Mouse (Mus musculus): ENCODE measurements around the gene Zdhhc6. TPM values are rescaled to one million over a fixed set of nuclear protein-coding genes. Genes with fewer than 3 reads are reported as not detected.

The Zdhhc6 gene
- polyA plus RNA-seq, 1 experiment from 2014 or later = 112 TPM

GRCm38 (mm10) chr19:55296301-55296700 is 19.5 kb downstream of the Zdhhc6 start:
- Histone ChIP-seq H3K27me3 (ENCODE audit: control insufficient read depth, insufficient read depth, low read length) (no peaks in the 10 kb centered on the region), H3K4me3 (ENCODE audit: low read depth, low read length) (no peak overlapping the region), H3K9ac (ENCODE audit: low read length) (no peak overlapping the region), H3K36me3 (ENCODE audit: control insufficient read depth, insufficient read depth, low read length) (peaks cover 13% of the 10 kb centered on the region), H3K27ac (ENCODE audit: low read depth, low read length) (no peak overlapping the region), H3K4me2 (no peak overlapping the region), H3K9me3 (ENCODE audit: control insufficient read depth, low read length) (no peaks in the 10 kb centered on the region), H3K4me1 (ENCODE audit: control insufficient read depth, insufficient read depth, low read length) (no peaks in the 10 kb centered on the region)
- 84% methylated on average over 2 of the region's 2 CpGs for WGBS
- no peak for DNase-seq (ENCODE audit: low spot score, missing footprints)
- no peak for ATAC-seq (ENCODE audit: low FRiP score)

- 89% methylated on average over 3 of the region's 3 CpGs for WGBS
- H3K36me3 ChIP-seq (ENCODE audit: control insufficient read depth, insufficient read depth, low read length) = peaks cover 10% of the 10 kb centered on the region
- no peak overlapping the region for H3K4me2 ChIP-seq
Observed at GRCm38 (mm10) chr19:55295556-55295955, 20.3 kb downstream of the Zdhhc6 start.

DNA sequence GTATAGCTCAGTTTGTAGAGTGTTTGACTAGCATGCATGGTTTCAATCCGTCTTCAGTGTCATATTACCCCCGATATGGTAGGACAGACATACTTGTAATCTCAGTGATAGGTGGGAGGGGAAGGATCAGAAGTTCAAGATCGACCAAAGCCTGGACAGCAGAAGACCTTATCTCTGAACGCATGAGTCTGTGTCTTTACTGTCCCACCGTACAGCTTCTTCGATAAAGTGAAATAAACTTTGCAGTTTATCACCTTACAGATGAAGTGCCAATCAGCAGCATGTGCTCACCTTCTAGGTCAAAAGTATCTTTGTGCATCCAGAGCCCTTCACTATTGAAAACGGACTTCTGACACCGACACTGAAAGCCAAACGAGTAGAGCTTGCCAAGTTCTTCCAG is 20.8 kb downstream of the Zdhhc6 start:
- 95% methylated on average over 9 of the region's 9 CpGs for WGBS
- no peak overlapping the region for H3K27ac ChIP-seq (ENCODE audit: low read depth, low read length)
- H3K27me3 ChIP-seq (ENCODE audit: control insufficient read depth, insufficient read depth, low read length) = no peaks in the 10 kb centered on the region
- H3K4me3 ChIP-seq (ENCODE audit: low read depth, low read length) = no peak overlapping the region
- H3K4me1 ChIP-seq (ENCODE audit: control insufficient read depth, insufficient read depth, low read length) = no peaks in the 10 kb centered on the region
- DNase-seq (ENCODE audit: low spot score, missing footprints) (no peak), ATAC-seq (ENCODE audit: low FRiP score) (no peak)
- H3K9ac ChIP-seq (ENCODE audit: low read length) = no peak overlapping the region
- H3K9me3 ChIP-seq (ENCODE audit: control insufficient read depth, low read length) = no peaks in the 10 kb centered on the region
- H3K4me2 ChIP-seq = no peak overlapping the region
- peaks cover 6% of the 10 kb centered on the region for H3K36me3 ChIP-seq (ENCODE audit: control insufficient read depth, insufficient read depth, low read length)

More at GRCm38 (mm10) chr19:55295556-55295955, 20.3 kb downstream of the Zdhhc6 start:
- H3K9ac ChIP-seq (ENCODE audit: low read length) = no peak overlapping the region
- H3K9me3 ChIP-seq (ENCODE audit: control insufficient read depth, low read length) = no peaks in the 10 kb centered on the region
- DNase-seq (ENCODE audit: low spot score, missing footprints) (no peak), ATAC-seq (ENCODE audit: low FRiP score) (no peak)
- no peak overlapping the region for H3K4me3 ChIP-seq (ENCODE audit: low read depth, low read length)
- H3K27me3 ChIP-seq (ENCODE audit: control insufficient read depth, insufficient read depth, low read length) = no peaks in the 10 kb centered on the region
- no peak overlapping the region for H3K27ac ChIP-seq (ENCODE audit: low read depth, low read length)
- no peaks in the 10 kb centered on the region for H3K4me1 ChIP-seq (ENCODE audit: control insufficient read depth, insufficient read depth, low read length)

- peaks cover 4% of the 10 kb centered on the region for H3K36me3 ChIP-seq (ENCODE audit: control insufficient read depth, insufficient read depth, low read length)
- no peak overlapping the region for H3K27ac ChIP-seq (ENCODE audit: low read depth, low read length)
- H3K4me3 ChIP-seq (ENCODE audit: low read depth, low read length) = no peak overlapping the region
- no peak overlapping the region for H3K4me2 ChIP-seq
- H3K4me1 ChIP-seq (ENCODE audit: control insufficient read depth, insufficient read depth, low read length) = no peaks in the 10 kb centered on the region
- no peaks in the 10 kb centered on the region for H3K9me3 ChIP-seq (ENCODE audit: control insufficient read depth, low read length)
- DNase-seq (ENCODE audit: low spot score, missing footprints) (no peak), ATAC-seq (ENCODE audit: low FRiP score) (no peak)
- WGBS = 29% methylated on average over 4 of the region's 4 CpGs
- no peaks in the 10 kb centered on the region for H3K27me3 ChIP-seq (ENCODE audit: control insufficient read depth, insufficient read depth, low read length)
- H3K9ac ChIP-seq (ENCODE audit: low read length) = no peak overlapping the region
Observed at GRCm38 (mm10) chr19:55293175-55293574, 22.7 kb downstream of the Zdhhc6 start.

DNA sequence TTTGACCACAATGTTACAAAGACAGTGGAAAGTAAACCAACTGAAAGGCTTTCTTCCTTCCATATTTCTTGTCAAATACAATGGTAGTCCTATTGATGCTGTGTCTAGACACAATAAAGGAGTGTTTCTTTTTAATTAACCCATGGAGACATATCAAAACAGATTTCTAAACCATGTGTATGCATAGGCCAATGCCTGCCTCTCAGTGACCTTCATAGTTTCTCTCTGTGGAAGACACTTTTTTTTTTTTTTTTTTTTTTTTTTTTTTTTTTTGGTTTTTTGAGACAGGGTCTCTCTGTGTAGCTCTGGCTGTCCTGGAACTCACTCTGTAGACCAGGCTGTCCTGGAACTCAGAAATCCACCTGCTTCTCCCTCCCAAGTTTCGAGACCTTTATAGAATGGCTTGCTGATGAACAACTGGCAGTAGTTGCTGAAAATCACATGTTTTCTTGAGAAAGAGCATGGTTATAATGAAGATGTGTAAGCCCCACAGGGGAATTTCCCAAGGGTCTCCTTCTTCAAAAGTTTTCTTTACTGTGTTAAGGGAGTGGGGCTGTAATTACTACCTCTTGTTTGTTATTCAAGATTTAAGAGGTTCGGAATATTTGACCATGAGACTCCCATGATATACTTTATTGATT is 23.5 kb downstream of the Zdhhc6 start:
- 73% methylated on average over 2 of the region's 2 CpGs for whole genome bisulfite sequencing

DNA sequence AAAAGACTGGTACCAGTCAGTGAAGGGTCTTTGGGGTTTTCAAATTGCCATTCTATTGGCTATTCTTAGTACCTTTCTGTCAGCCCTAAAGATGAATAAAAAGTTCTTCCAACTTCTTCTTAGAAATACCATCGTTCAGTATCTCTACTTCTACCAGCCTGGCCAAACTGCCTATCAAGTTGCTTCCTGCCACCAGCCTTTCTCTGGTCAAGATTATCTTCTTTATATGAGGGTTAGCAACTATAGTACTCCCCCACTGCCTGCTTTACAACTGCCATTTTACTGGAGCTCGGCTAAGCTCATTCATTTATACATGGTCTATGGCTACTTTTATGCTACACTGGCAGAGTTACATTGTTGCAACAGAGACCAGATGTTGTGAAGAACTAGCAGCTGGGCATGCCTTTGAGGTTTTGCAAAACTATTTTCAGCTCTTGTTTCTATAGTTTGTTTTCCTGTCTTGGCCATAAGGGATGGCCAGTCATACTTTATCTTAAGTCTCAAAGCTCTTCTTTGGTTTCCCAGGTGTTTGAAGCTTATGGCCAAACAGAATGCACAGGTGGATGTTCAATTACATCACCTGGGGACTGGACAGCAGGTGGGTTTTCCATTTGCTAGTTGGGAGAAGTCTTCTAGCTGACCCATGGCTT is 25.1 kb downstream of the Zdhhc6 start:
- no peaks in the 10 kb centered on the region for H3K4me1 ChIP-seq (ENCODE audit: control insufficient read depth, insufficient read depth, low read length)
- no peak overlapping the region for H3K4me3 ChIP-seq (ENCODE audit: low read depth, low read length)
- H3K9me3 ChIP-seq (ENCODE audit: control insufficient read depth, low read length) = no peaks in the 10 kb centered on the region
- DNase-seq (ENCODE audit: low spot score, missing footprints) = no peak
- H3K27me3 ChIP-seq (ENCODE audit: control insufficient read depth, insufficient read depth, low read length) = no peaks in the 10 kb centered on the region
- no peak overlapping the region for H3K27ac ChIP-seq (ENCODE audit: low read depth, low read length)
- no peak overlapping the region for H3K4me2 ChIP-seq
- H3K36me3 ChIP-seq (ENCODE audit: control insufficient read depth, insufficient read depth, low read length) = no peaks in the 10 kb centered on the region
- 87% methylated on average over 2 of the region's 2 CpGs for WGBS
- no peak overlapping the region for H3K9ac ChIP-seq (ENCODE audit: low read length)
- no peak for ATAC-seq (ENCODE audit: low FRiP score)

More for the DNA sequence above, 23.5 kb downstream of the Zdhhc6 start:
- DNase-seq (ENCODE audit: low spot score, missing footprints) (no peak), ATAC-seq (ENCODE audit: low FRiP score) (no peak)
- no peaks in the 10 kb centered on the region for H3K27me3 ChIP-seq (ENCODE audit: control insufficient read depth, insufficient read depth, low read length)
- no peaks in the 10 kb centered on the region for H3K9me3 ChIP-seq (ENCODE audit: control insufficient read depth, low read length)
- H3K36me3 ChIP-seq (ENCODE audit: control insufficient read depth, insufficient read depth, low read length) = peaks cover 4% of the 10 kb centered on the region
- H3K27ac ChIP-seq (ENCODE audit: low read depth, low read length) = no peak overlapping the region
- H3K4me1 ChIP-seq (ENCODE audit: control insufficient read depth, insufficient read depth, low read length) = no peaks in the 10 kb centered on the region
- H3K4me3 ChIP-seq (ENCODE audit: low read depth, low read length) = no peak overlapping the region
- H3K9ac ChIP-seq (ENCODE audit: low read length) = no peak overlapping the region
- H3K4me2 ChIP-seq = no peak overlapping the region

GRCm38 (mm10) chr19:55288974-55289373 is 26.9 kb downstream of the Zdhhc6 start:
- ATAC-seq (ENCODE audit: low FRiP score) = no peak

DNA sequence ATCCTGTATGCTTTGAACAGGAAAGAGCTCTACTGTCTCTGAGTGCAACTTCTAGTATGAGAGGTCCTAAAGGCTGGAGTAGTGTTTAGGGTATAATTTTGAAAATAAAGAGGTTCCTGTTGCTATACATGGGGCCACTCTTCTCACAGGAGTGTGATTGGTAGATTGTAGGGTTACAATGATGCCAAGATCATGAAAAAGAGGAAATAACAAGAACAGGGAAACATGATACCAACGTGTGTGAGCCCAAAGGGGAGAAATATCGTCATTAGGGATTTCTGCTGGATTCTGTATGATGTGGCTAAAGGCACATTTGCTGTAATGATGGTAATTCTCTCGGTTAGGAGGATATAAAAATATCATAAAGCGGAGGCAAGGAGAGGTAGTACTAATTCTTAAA is 29.8 kb downstream of the Zdhhc6 start:
- ATAC-seq (ENCODE audit: low FRiP score) (no peak), DNase-seq (ENCODE audit: low spot score, missing footprints) (no peak)
- H3K27ac ChIP-seq (ENCODE audit: low read depth, low read length) = no peak overlapping the region

More at GRCm38 (mm10) chr19:55288974-55289373, 26.9 kb downstream of the Zdhhc6 start:
- DNase-seq (ENCODE audit: low spot score, missing footprints) = no peak
- Histone ChIP-seq H3K4me2 (no peak overlapping the region), H3K36me3 (ENCODE audit: control insufficient read depth, insufficient read depth, low read length) (no peaks in the 10 kb centered on the region), H3K9me3 (ENCODE audit: control insufficient read depth, low read length) (no peaks in the 10 kb centered on the region), H3K9ac (ENCODE audit: low read length) (no peak overlapping the region), H3K27me3 (ENCODE audit: control insufficient read depth, insufficient read depth, low read length) (no peaks in the 10 kb centered on the region), H3K27ac (ENCODE audit: low read depth, low read length) (no peak overlapping the region), H3K4me3 (ENCODE audit: low read depth, low read length) (no peak overlapping the region), H3K4me1 (ENCODE audit: control insufficient read depth, insufficient read depth, low read length) (no peaks in the 10 kb centered on the region)

GRCm38 (mm10) chr19:55284093-55284492 is 31.7 kb downstream of the Zdhhc6 start:
- no peaks in the 10 kb centered on the region for H3K4me1 ChIP-seq (ENCODE audit: control insufficient read depth, insufficient read depth, low read length)
- no peaks in the 10 kb centered on the region for H3K27me3 ChIP-seq (ENCODE audit: control insufficient read depth, insufficient read depth, low read length)
- H3K36me3 ChIP-seq (ENCODE audit: control insufficient read depth, insufficient read depth, low read length) = no peaks in the 10 kb centered on the region
- H3K4me2 ChIP-seq = no peak overlapping the region
- H3K27ac ChIP-seq (ENCODE audit: low read depth, low read length) = no peak overlapping the region
- 90% methylated on average over 4 of the region's 4 CpGs for WGBS
- ATAC-seq (ENCODE audit: low FRiP score) = no peak
- no peak overlapping the region for H3K4me3 ChIP-seq (ENCODE audit: low read depth, low read length)
- no peaks in the 10 kb centered on the region for H3K9me3 ChIP-seq (ENCODE audit: control insufficient read depth, low read length)
- no peak overlapping the region for H3K9ac ChIP-seq (ENCODE audit: low read length)
- no peak for DNase-seq (ENCODE audit: low spot score, missing footprints)

More for the DNA sequence above, 29.8 kb downstream of the Zdhhc6 start:
- H3K4me2 ChIP-seq = no peak overlapping the region
- H3K36me3 ChIP-seq (ENCODE audit: control insufficient read depth, insufficient read depth, low read length) = no peaks in the 10 kb centered on the region
- H3K9ac ChIP-seq (ENCODE audit: low read length) = no peak overlapping the region
- no peaks in the 10 kb centered on the region for H3K4me1 ChIP-seq (ENCODE audit: control insufficient read depth, insufficient read depth, low read length)
- H3K9me3 ChIP-seq (ENCODE audit: control insufficient read depth, low read length) = no peaks in the 10 kb centered on the region
- no peak overlapping the region for H3K4me3 ChIP-seq (ENCODE audit: low read depth, low read length)
- H3K27me3 ChIP-seq (ENCODE audit: control insufficient read depth, insufficient read depth, low read length) = no peaks in the 10 kb centered on the region
- 92% methylated on average over 4 of the region's 4 CpGs for WGBS
